Mouse (Mus musculus): ENCODE measurements at regions not wholly inside any gene's neighbourhood (a gene's known extent, or its start where the extent isn't known, plus 50 kb on each side); places are given as distances from the start of the nearest gene placed in this dataset.

DNA sequence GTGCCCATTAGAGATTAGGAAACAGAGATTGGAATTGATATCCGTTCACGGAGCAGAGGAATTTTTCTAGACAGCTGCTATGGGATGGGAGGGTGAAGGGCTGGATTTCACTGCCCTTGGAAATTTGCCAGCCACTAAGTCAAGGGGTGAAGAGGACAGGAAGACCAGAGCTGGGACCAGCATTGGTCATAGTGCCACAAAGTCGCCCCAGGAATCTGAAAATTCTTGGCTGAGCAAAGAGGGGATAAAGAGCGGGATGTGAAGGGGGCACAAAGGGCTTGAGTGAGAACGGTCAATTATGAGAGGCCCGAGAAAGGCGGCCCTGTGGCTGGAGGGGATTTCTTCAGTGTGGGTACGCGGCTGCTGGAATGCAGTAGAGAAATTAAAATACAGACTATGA is 189.6 kb downstream of the Vgll3 start:
- Histone ChIP-seq H3K4me3 (ENCODE audit: control insufficient read depth in 1 of 2, insufficient read depth in 1 of 2, low read depth in 2 of 2, low read length in 2 of 2) (no peak overlapping the region), H3K27me3 (ENCODE audit: control insufficient read depth in 1 of 2, insufficient read depth in 2 of 2, low read length in 2 of 2) (no peaks in the 10 kb centered on the region), H3K9me3 (replicated peaks; ENCODE audit: insufficient read depth, low read length) (no peaks in the 10 kb centered on the region), H3K9ac (ENCODE audit: control insufficient read depth, low read depth, low read length, poor library complexity, severe bottlenecking) (no peak overlapping the region), H3K4me1 (ENCODE audit: control insufficient read depth in 1 of 2, insufficient read depth in 2 of 2, low read length in 2 of 2) (no peaks in the 10 kb centered on the region), H3K27ac (ENCODE audit: control insufficient read depth, low read depth, low read length) (no peak overlapping the region), H3K79me2 (ENCODE audit: control insufficient read depth, insufficient read depth, low read length, poor library complexity) (no peaks in the 10 kb centered on the region), H3K36me3 (ENCODE audit: control insufficient read depth in 1 of 2, insufficient read depth in 2 of 2, low read length in 2 of 2) (no peaks in the 10 kb centered on the region)
- no peak for DNase-seq (ENCODE audit: low read depth, low spot score)
- TF ChIP-seq TAL1 (IDR thresholded peaks at IDR 0.05; ENCODE audit: low read length) = no peak
- no peak for TF ChIP-seq E2F4 (IDR thresholded peaks at IDR 0.05; ENCODE audit: borderline replicate concordance, low read depth, low read length)
- no peak for TF ChIP-seq ZKSCAN1 (IDR thresholded peaks at IDR 0.05; ENCODE audit: low read depth, low read length)
- TF ChIP-seq JUND (IDR thresholded peaks at IDR 0.05; ENCODE audit: low read depth, low read length) = no peak
- TF ChIP-seq NRF1 (IDR thresholded peaks at IDR 0.05; ENCODE audit: insufficient read depth, low read depth, low read length, poor library complexity, severe bottlenecking) = no peak

DNA sequence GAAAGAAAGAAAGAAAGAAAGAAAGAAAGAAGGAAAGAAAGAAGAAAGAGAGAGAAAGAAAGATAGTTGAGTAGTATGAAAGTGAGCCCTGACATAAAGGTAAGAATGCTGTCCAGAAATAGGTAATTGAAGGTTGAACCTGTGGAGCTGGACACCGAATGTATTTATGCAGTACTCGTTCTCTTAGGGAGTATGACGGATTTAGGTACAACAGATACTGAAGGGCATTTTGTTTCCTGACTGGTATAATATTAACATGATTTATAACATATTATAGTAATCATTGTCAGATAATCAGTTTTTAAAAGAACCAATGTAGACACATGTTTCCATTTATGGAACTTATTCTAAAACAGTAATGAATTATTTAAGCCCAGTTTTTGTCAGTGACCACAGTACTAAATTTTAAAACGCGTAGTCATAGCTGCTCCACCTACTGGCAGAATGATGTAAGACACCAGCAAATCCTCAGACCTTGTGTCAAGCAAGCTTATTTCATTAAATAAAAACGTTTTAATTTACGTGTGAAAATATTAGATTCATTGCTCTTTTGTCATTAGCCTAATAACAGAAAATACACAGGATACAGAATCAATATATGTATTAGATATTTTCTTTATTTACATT is 191.0 kb downstream of the Vgll3 start:
- Histone ChIP-seq H3K36me3 (ENCODE audit: control insufficient read depth in 1 of 2, insufficient read depth in 2 of 2, low read length in 2 of 2) (no peaks in the 10 kb centered on the region), H3K9ac (ENCODE audit: control insufficient read depth, low read depth, low read length, poor library complexity, severe bottlenecking) (no peak overlapping the region), H3K4me3 (ENCODE audit: control insufficient read depth in 1 of 2, insufficient read depth in 1 of 2, low read depth in 2 of 2, low read length in 2 of 2) (no peak overlapping the region), H3K27me3 (ENCODE audit: control insufficient read depth in 1 of 2, insufficient read depth in 2 of 2, low read length in 2 of 2) (no peaks in the 10 kb centered on the region), H3K4me1 (ENCODE audit: control insufficient read depth in 1 of 2, insufficient read depth in 2 of 2, low read length in 2 of 2) (no peaks in the 10 kb centered on the region), H3K9me3 (replicated peaks; ENCODE audit: insufficient read depth, low read length) (no peaks in the 10 kb centered on the region), H3K79me2 (ENCODE audit: control insufficient read depth, insufficient read depth, low read length, poor library complexity) (no peaks in the 10 kb centered on the region), H3K27ac (ENCODE audit: control insufficient read depth, low read depth, low read length) (no peak overlapping the region)
- TF ChIP-seq CTCF (IDR thresholded peaks at IDR 0.05 in 2 of 3, conservative IDR thresholded peaks at IDR 0.05 in 1 of 3; ENCODE audit: control insufficient read depth in 1 of 3, insufficient read depth in 1 of 3, low read depth in 2 of 3, low read length in 3 of 3, poor library complexity in 1 of 3, severe bottlenecking in 1 of 3) = peak; percentile 18 to 62 (median 28); a peak in 2 of 6 replicates
- TF ChIP-seq SMC3 (IDR thresholded peaks at IDR 0.05; ENCODE audit: low read depth, low read length) = peak; percentile 67
- TF ChIP-seq NELFE (IDR thresholded peaks at IDR 0.05; ENCODE audit: low read depth, low read length) = no peak
- TF ChIP-seq ETS1 (IDR thresholded peaks at IDR 0.05; ENCODE audit: low read depth, low read length) = no peak
- peak; percentile 15; the same call in 1 of the 2 replicates for TF ChIP-seq ZC3H11A (IDR thresholded peaks at IDR 0.05; ENCODE audit: low read depth, low read length)
- TF ChIP-seq CHD1 (IDR thresholded peaks at IDR 0.05; ENCODE audit: low read depth, low read length) = no peak
- TF ChIP-seq HCFC1 (IDR thresholded peaks at IDR 0.05; ENCODE audit: low read depth, low read length) = no peak
- peak; percentile 33 for TF ChIP-seq RAD21 (IDR thresholded peaks at IDR 0.05; ENCODE audit: low read depth, low read length)
- TF ChIP-seq NRF1 (IDR thresholded peaks at IDR 0.05; ENCODE audit: insufficient read depth, low read depth, low read length, poor library complexity, severe bottlenecking) = no peak
- TF ChIP-seq KAT2A (conservative IDR thresholded peaks at IDR 0.05; ENCODE audit: low read depth, low read length) = no peak
- no peak for TF ChIP-seq JUND (IDR thresholded peaks at IDR 0.05; ENCODE audit: low read depth, low read length)
- TF ChIP-seq MAZ (IDR thresholded peaks at IDR 0.05; ENCODE audit: low read depth, low read length) = no peak
- no peak for TF ChIP-seq SIN3A (IDR thresholded peaks at IDR 0.05; ENCODE audit: low read length)
- peak; percentile 53 for DNase-seq (ENCODE audit: low read depth, low spot score)

Data from MEL (cell line).